Mouse (Mus musculus): ENCODE data around the gene Paf1.

Paf1 gene

DNA sequence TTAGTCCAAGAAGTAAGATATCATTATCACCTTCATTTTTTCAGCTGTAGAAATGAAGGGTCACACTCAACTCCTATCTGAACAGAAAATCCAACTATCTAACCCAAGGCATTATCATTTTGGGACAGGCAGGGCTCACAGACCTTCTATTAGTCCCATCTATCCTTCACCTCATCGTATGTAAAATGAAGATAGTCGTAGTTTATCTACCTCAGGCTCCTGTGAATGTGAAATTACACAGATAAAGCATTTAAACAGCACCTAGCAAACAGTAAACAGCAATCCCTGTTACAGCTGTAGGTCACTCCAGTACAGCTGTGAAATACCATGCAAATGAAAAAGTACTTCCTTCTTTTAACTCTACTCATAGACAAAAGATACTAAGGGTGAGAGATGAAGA lies 39.5 kb downstream of the Paf1 start:
- no peak for DNase-seq (ENCODE audit: low read depth, low spot score)

DNA sequence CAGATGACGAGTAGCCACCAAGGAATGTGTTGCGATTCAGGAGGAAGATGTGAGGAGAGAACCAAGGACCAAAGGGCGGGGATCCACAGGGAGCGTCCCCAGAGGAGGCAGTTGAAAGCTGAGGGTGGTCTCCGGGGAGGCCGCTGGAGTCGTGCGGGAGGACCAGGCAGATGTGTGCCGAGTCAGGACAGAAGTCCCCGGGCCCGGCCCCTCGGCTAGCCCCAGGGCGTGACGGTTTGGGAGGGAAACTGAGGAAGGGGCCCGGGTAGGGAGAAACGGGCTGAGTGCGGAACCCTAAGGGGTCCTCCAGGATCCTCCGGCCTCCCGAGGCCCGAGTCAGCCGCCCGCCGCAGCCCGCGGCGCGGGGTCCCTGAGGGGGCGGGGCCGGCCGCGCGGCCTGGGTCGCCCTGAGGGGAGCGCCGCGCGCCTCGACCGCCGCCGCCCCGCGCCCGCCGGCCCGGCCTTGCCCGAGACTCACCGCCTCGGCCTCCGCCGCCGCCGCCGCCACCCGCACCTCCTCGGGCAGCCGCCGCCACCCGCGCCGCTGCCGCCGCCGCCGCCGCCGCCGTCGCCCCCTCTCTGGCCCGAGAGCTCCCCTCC lies 43.0 kb downstream of the Paf1 start:
- no peak for DNase-seq (ENCODE audit: low read depth, low spot score)

DNA sequence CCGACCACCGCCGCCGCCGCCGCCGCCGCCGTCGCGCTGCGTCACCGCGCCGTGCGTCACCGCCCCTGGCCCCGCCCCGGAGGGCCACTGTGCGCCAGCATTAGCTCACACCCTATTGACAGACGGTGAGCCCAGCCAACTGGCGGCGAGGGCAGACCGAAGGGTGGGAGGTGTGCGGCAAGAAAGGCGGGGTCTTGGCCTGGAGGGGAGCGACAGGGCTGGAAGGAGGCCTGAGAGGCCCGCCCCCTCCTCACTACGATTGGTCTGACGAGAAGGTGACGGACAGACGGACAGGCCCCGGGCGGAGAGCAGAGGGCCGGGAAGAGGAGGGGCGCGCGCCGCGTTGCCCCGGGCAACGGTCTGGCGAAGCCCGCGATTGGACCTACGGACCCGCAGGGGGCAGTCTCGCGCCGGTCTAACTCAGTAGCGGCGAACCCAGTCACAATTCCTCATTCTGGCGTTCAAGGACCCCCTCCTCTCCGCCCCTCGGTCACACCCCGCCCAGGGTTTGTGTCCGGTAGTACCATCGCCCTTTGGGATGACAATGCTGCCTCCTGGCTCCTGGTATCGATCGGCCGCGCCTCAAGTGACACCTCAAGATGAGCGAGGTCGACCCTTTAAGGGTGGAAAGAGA lies 43.6 kb downstream of the Paf1 start:
- DNase-seq (ENCODE audit: low read depth, low spot score) = peak; percentile 100

DNA sequence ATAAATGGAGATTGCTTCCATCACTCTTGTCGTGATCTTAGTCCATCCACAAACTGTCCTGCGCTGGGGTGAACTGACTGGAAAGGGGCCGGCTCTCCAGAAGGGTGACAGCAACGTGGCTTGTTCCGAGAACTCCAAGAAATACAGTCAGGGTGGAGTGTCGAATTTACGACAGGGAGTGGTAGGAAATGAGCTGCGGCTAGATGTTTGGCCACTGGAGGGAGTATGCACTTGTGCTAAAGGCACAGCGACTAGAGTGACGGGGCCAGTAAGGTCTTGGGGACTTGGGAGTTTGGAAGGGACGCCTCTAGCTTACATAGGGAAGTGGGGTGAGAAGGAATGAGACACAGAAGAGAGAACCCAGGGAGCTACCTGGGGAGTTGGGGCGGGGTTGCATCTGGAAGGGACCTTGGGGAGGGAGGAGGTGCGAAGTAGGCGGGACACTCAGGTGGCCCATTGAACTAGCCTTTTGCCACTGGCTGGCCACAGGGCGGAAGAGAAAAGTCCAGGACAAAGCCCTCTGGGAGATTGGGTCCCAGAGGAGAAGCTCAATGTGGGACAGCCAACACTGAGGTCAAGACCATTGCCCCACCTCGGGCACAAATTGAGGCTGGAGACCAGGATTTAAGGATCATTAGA lies 44.3 kb downstream of the Paf1 start, which contains the start of gene Gmfg:
Gene Gmfg (plus strand): TSS at position 516 of the 639 bp plus-strand sequence.
- DNase-seq (ENCODE audit: low read depth, low spot score) = peak; percentile 95

DNA sequence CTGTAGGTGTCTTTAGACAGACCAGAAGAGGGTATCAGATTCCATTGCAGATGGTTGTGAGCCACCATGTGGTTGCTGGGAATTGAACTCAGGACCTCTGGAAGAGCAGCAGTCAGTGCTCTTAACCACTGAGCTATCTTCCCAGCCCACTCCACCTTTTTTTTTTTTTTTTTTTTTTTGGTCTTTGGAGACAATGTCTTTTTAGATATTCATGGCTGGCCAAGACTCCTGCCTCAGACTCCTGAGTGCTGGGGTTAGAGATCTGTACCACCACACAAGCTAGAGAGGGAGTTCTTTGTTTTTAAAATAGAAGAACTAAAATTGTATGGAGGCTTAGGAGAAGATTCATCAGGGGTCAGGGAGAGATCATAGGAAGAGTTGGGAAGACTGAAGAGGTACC lies 45.2 kb downstream of the Paf1 start:
- DNase-seq (ENCODE audit: low read depth, low spot score) = no peak

DNA sequence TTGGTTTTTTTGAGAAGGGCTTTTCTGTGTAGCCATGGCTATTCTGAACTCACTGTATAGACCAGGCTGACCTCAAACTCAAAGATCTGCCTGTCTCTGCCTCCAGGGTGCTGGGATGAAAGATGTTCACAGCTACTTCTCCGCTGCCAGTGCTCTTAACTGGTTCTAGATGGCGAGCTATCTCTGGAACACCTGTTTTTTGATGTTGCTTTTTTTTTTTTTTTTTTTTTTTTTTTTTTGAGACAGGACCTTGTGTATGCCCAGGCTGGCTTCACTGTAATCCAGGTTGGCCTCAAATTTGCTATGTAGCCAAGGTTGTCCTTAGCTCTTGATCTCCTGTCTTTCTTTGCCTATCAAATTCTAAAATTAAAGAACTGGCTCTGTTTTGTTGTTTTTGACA lies 46.0 kb downstream of the Paf1 start:
- DNase-seq (ENCODE audit: low read depth, low spot score) = no peak

DNA sequence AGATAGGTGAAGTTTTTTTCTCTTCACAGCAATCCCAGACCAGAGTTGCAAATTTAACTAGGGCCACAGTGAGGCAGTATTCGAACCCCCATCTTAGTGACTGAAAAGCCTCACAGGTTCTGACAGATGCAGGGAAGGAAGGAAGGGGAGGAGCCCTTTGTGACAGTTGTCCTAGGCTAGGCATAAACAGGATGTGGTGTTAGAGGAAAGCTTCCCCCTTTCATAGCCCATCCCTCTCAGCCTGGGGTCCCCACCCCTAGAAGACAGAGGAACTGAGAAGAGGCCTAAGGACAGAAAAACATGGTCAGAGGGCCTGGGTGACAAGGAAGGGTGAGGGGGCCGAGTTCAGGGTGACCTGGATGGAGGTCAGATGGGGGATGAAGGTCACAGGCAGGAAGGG lies 48.0 kb downstream of the Paf1 start:
- DNase-seq (ENCODE audit: low read depth, low spot score) = peak; percentile 84

DNA sequence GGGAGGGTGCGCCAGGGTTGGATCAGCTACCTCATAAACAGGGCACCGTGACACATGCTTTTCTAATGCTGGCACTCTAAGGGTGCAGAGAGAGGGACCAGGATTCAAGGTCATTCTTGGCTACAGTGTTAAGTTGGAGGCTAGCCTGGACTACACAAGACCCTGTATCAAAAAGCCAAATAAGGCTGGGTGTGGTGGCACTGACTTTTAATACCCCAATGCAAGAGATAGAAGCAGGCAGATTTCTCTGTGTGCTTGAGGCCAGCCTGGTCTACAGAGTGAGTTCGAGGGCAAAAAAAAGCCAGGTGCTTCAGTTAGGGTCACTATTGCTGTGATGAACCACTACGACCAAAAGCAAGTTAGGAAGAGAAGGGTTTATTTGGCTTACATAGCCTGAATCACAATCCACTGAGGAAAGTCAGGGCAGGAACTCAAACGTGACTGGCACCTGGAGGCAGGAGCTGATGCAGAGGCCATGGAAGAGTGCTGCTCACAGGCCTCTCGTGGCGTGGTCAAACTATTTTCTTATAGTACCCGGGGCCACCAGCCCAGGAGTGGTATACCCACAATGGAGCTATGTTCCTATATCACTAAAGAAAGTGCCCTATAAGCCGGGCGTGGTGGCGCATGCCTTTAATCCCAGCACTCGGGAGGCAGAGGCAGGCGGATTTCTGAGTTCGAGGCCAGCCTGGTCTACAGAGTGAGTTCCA lies 49.2 kb downstream of the Paf1 start:
- DNase-seq (ENCODE audit: low read depth, low spot score) = no peak

DNA sequence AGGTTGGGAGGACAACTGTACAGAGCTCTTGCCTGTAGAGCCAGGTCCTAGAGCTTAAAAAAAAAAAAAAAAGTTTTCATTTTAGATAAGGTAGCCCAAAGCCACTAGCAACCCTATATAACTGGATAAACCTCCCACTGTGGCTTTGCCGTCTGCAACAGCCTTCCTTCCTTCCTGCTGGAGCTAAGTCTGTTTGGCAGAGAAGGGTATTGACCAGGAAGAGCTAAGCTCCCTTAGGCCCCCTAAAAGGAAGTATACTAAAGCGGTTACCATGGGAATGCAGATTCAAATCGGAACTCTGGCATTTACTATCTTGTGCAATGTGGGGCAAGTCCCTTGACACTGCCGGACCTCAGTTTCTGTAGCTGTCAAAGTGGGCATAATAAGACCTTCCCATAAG lies 49.9 kb downstream of the Paf1 start:
- no peak for DNase-seq (ENCODE audit: low read depth, low spot score)

DNA sequence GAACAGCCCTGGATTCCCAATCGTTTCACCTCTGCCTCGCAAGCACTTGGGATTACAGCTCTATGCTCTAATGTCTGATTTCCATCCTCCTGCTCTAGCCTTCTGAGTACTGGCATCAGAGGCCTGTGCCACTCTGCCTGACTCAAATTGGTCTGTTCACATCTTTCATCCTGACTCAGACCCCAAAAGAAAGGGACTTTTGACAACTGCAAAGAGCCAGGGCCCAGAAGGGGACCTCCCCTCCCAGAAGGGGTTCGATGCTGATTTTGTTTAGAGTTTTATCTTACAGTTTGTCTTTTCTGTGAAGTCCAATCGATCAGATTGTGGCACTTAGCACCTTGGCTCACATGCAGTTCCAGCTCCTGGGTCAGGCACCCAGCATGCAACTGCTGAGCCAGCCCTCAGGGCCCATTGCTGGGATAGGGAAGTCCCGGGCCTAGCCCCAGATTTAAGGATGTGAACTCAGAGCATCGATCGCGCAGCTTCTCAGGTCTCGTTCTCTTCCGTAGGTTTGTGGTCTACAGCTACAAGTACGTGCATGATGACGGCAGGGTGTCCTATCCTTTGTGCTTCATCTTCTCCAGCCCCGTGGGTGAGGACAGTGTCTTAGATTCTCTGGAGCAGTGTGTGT lies 51.7 kb downstream of the Paf1 start:
- DNase-seq (ENCODE audit: low read depth, low spot score) = no peak

DNA sequence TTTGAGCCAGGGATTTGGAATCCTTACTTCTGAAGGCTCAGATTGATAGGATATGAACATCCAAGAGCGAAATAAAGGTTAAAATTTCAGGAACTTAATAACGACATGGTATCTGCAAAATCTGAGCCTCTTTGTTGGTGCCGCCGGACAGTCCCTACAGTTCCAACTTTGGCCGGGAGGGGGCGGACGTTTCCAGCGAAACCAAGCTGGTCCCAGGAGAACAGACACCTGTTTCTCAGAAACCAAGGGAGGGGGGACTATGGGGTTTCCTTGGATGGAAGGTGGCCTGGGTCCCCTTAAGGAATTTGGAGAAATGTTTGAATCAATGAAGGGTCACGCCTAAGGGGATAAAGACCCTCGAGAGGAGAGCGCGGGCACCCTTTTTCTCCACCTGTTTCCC lies 53.7 kb downstream of the Paf1 start:
- DNase-seq (ENCODE audit: low read depth, low spot score) = peak; percentile 77

DNA sequence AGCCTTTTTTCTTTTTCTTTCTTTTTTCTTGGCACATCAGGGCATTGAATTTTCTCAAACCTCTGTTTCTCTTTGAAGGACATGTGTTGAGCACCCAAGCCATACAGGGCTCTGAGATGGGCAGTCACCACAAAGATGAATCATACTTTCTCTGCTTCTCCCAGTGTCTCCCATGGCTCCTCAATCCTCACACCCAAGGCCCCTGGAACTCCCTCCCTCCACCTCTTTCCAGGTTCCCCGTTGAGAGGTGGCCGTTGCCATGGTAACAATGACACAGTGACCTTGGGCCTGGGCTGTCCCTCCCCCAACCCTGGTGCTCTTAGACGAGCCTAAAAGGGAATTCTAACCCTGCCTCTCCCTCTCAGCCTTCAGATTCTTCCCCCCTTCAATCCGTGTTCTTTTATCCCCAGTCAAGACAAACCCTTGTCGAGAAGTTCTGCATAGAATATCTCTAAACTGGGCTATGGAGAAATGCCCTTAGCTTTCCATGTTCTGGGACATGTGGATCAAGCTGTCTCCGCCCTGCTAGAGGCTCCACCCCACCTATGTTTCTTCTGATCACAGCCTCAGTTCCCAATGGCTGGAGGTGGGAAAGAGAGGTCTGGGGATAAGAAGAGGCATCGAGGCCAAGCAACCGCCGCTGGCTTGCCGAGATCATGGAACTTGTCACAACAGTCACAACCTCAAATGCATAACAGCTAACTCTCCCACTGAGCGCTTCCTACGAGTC lies 54.5 kb downstream of the Paf1 start:
- DNase-seq (ENCODE audit: low read depth, low spot score) = peak; percentile 94

DNA sequence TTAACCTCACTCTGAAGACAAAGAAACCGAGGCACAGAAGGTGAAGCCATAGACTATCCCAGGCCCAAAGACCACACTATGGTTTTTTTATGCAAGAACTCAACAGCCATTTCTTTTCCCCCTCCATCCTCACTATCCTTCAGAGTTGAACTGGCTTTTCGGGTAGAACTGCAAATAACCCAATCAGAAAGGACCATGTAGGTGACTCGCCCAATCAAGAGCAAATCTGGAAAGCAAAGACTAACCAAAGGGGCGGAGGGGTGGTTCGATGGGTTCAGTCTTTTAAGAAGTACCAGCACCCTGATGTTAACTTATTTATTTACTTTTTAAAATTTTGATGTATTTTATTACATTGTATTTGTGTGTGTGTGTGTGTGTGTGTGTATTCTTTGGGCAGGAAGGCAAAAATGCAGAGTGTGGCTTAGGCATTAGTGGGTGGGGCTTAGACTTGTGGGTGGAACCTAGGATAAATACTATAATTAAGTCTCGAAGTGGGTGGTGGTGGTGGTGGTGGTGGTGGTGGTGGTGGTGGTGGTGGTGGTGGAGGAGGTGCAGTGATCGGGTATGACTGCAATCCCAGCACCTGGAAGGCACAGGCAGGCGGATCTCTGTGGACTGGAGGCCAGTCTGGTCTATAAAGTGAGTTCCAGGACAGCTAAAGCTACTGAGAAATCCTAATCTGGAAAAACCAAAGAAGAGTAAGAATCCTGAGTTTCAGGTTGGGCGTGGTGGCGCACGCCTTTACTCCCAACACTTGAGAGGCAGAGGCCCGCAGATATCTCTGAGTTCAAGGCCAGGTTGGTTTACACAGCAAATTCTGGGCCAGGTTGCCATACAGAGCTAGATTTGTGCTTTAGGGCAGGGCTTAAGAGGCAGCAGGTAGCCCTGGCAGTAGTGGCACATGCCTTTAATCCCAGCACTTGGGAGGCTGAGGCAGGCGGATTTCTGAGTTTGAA lies 55.4 kb downstream of the Paf1 start:
- DNase-seq (ENCODE audit: low read depth, low spot score) = peak; percentile 81

Data from ZHBTc4 (cell line).